In the genomic region with DNA sequence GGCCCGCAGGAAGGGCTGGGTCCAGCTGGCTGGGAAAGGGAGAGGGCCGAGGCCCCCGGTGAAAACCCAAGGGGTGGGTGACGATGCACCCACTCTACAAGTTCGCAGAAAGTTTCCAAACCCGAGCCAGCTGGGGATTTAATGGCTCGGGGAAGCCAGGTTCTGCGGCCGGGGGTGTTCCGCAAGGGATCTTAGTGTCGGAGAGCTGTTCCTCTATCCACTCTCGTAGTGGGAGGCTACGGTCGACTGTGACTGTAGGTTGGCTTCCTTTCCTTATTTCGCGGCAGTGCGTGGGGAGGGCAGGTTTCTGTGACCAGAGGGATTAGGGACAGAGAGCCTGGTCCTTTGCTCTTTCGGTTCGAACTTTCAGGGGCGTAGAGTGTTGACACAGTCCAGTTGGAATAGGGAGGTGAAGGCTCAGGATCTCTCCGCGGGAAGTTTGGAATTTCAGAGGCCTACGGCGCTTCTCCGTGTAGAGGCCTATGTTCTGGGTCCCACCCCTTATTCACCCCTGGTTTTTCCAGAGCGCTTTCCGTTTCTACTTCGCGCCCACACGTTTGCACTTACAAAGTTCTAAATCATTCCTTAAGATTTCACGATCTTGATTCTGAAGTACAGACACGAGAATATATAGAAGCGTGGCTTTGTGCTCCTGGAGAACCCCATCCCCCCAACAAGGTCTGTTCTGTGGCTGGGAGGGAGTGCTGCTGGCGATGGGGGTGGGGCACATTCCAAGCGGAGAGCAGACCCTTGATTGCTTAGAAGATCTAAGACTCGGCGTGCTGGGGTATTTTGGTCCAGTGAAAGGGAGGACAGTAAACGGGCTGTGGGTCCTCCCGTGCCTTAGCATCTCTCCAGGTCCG, we compare ENCODE assay signal across 7 mouse cellular contexts. TPM values are rescaled to one million over a fixed set of nuclear protein-coding genes. Genes with fewer than 3 reads are reported as not detected.
DNase-seq lines count a peak whose midpoint lies in the region; ATAC-seq lines count a peak whose summit lies in the region.

No protein-coding gene starts in this region.

- H3K4me2 ChIP-seq in forebrain, embryonic 13.5 days = peak overlapping the region; percentile 98
- H3K4me2 ChIP-seq in midbrain, embryonic 14.5 days (ENCODE audit: low read length) = peak overlapping the region; percentile 97

- ATAC-seq in forebrain, embryonic 13.5 days = no peak
- no peak for ATAC-seq in midbrain, embryonic 14.5 days (ENCODE audit: low FRiP score, low TSS enrichment)

- DNase-seq in urinary bladder, postnatal 14 days (ENCODE audit: low spot score) = peak; percentile 20
- DNase-seq in urinary bladder, postnatal 36 days (ENCODE audit: low spot score in 2 of 2) = no peak
- peak; percentile 72 to 79 for DNase-seq in kidney, postnatal 4 days
- peak; percentile 29 for DNase-seq in midbrain, embryonic 14.5 days
- DNase-seq in T-cell, adult 2 months (ENCODE audit: low spot score) = no peak
- no peak for DNase-seq in right cerebral cortex, postnatal 36 days (ENCODE audit: low spot score in 2 of 2)

- H3K9ac ChIP-seq in forebrain, embryonic 13.5 days = peak overlapping the region; percentile 66
- peak overlapping the region; percentile 51 for H3K9ac ChIP-seq in midbrain, embryonic 14.5 days (replicated peaks; ENCODE audit: low read length)

- H3K4me1 ChIP-seq in forebrain, embryonic 13.5 days = peaks cover 29% of the 10 kb centered on the region
- peaks cover 17% of the 10 kb centered on the region for H3K4me1 ChIP-seq in midbrain, embryonic 14.5 days (ENCODE audit: control insufficient read depth, insufficient read depth, low read length)

- no peak overlapping the region for H3K27ac ChIP-seq in forebrain, embryonic 13.5 days
- H3K27ac ChIP-seq in midbrain, embryonic 14.5 days (replicated peaks; ENCODE audit: low read depth, low read length) = no peak overlapping the region

- 1% methylated on average over 40 of the region's 40 CpGs for WGBS in forebrain, embryonic 13.5 days
- WGBS in midbrain, embryonic 14.5 days = 2% methylated on average over 40 of the region's 40 CpGs

- no peaks in the 10 kb centered on the region for H3K9me3 ChIP-seq in forebrain, embryonic 13.5 days (replicated peaks)
- no peaks in the 10 kb centered on the region for H3K9me3 ChIP-seq in midbrain, embryonic 14.5 days (ENCODE audit: control insufficient read depth, low read length)

- peak overlapping the region; percentile 64 for H3K4me3 ChIP-seq in forebrain, embryonic 13.5 days
- peak overlapping the region; percentile 52 for H3K4me3 ChIP-seq in midbrain, embryonic 14.5 days (replicated peaks; ENCODE audit: low read depth, low read length)

- no peaks in the 10 kb centered on the region for H3K36me3 ChIP-seq in forebrain, embryonic 13.5 days (ENCODE audit: poor library complexity, severe bottlenecking)
- no peaks in the 10 kb centered on the region for H3K36me3 ChIP-seq in midbrain, embryonic 14.5 days (ENCODE audit: control insufficient read depth, insufficient read depth, low read length)

- peaks cover 65% of the 10 kb centered on the region for H3K27me3 ChIP-seq in forebrain, embryonic 13.5 days
- H3K27me3 ChIP-seq in midbrain, embryonic 14.5 days (ENCODE audit: control insufficient read depth, insufficient read depth, low read length) = peaks cover 50% of the 10 kb centered on the region

RNA-seq across cellular contexts. Expression of a gene that starts 1.6 kb away (rescaled TPM):
- polyA plus RNA-seq in forebrain, embryonic 13.5 days (2015; fragmentation: Nextera tagmentation; extraction: Ambion mirVana) = 4.6 and 5.0 TPM in 2 replicates
- 2.1 and 7.0 TPM in 2 replicates for polyA plus RNA-seq in midbrain, embryonic 14.5 days (2014; fragmentation: Nextera tagmentation; extraction: Ambion mirVana)

RNA-seq across cellular contexts. Expression of a gene that starts 37.3 kb away (rescaled TPM):
- polyA plus RNA-seq in forebrain, embryonic 13.5 days (2015; fragmentation: Nextera tagmentation; extraction: Ambion mirVana) = 0.49 TPM in 2 replicates
- 0.72 and 1.7 TPM in 2 replicates for polyA plus RNA-seq in midbrain, embryonic 14.5 days (2014; fragmentation: Nextera tagmentation; extraction: Ambion mirVana)

RNA-seq across cellular contexts. Expression of a gene that starts 53.8 kb away (rescaled TPM):
- polyA plus RNA-seq in forebrain, embryonic 13.5 days (2015; fragmentation: Nextera tagmentation; extraction: Ambion mirVana) = not detected in 2 replicates
- not detected in 2 replicates for polyA plus RNA-seq in midbrain, embryonic 14.5 days (2014; fragmentation: Nextera tagmentation; extraction: Ambion mirVana)

RNA-seq across cellular contexts. Expression of a gene that starts 56.8 kb away (rescaled TPM):
- polyA plus RNA-seq in forebrain, embryonic 13.5 days (2015; fragmentation: Nextera tagmentation; extraction: Ambion mirVana) = 25.8 and 27.1 TPM in 2 replicates
- polyA plus RNA-seq in midbrain, embryonic 14.5 days (2014; fragmentation: Nextera tagmentation; extraction: Ambion mirVana) = 18.6 and 21.6 TPM in 2 replicates

Comparison
In these comparisons a context has a peak if more than half of its experiments do, and no peak if none do; other contexts are left out.
1. DNase-seq: peak in urinary bladder, postnatal 14 days (single experiment), kidney, postnatal 4 days (2 of 2) and midbrain, embryonic 14.5 days (single experiment); none in urinary bladder, postnatal 36 days (0 of 2), T-cell, adult 2 months (single experiment) and right cerebral cortex, postnatal 36 days (0 of 2).